Mouse (Mus musculus) T-helper 17 cell (primary cell): ENCODE measurements at regions not wholly inside any gene's neighbourhood (a gene's known extent, or its start where the extent isn't known, plus 50 kb on each side); places are given as distances from the start of the nearest gene placed in this dataset.
"Not testable (repeated sequence)": the region's sequence is repeated elsewhere in the genome, so short reads cannot be mapped to it uniquely, and the experiment has no call there.

Source experiments
- in situ Hi-C, 2 experiments: fragments of 300-600 bp; cut with MboI, MseI; formaldehyde crosslinking; loops; 1 replicate in 1 of 2; 2 replicates in 1 of 2; pipeline ENCODE4 v1.15.1; 2025; ENCODE audit warnings: high pct_unique_total_duplicates in 2 of 2

DNA sequence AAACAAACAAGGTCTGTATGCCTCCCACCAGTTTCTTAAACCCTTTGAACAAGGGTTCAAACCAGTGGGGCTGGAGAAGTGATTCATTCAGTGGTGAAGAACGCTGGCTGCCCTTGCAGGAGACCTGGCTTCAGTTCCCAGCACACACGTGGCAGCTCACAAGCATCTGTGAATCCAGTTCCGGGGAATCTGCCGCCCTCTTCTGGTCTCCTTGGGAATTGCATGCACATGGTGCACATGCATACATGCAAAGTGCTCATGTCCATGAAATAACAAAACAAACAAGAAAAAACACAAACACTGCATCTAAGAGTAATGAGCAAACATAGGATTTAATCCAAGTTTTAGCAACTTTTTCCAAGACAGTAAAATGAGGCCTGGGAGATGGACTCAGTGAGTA, 108.5 kb upstream of the Ubl3 start:
- in situ Hi-C loops: no loop called here

- in situ Hi-C loops: no loop called here
Measured at GRCm38 (mm10) chr5:148657936-148658640, 105.5 kb upstream of the Ubl3 start.

GRCm38 (mm10) chr5:148652525-148653243, 100.1 kb upstream of the Ubl3 start:
- in situ Hi-C loops: no loop called here

- in situ Hi-C loops: no loop called here
Measured at GRCm38 (mm10) chr5:148651736-148652135, 99.1 kb upstream of the Ubl3 start.

DNA sequence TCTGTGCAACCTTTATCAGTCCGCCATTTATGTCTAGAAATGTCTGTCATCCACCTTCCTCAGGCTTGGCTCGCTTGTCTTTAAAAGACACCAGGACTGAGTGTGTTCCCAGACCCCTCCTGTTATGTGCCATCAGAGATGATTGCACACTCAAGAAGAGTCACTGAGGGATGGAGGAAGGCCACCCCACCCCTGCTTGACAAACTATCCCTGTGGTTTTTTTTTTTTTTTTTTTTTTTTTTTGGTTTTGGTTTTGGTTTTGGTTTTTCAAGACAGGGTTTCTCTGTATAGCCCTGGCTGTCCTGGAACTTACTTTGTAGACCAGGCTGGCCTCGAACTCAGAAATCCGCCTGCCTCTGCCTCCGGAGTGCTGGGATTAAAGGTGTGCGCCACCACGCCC, 97.0 kb upstream of the Ubl3 start:
- in situ Hi-C loops: not testable (repeated sequence)

DNA sequence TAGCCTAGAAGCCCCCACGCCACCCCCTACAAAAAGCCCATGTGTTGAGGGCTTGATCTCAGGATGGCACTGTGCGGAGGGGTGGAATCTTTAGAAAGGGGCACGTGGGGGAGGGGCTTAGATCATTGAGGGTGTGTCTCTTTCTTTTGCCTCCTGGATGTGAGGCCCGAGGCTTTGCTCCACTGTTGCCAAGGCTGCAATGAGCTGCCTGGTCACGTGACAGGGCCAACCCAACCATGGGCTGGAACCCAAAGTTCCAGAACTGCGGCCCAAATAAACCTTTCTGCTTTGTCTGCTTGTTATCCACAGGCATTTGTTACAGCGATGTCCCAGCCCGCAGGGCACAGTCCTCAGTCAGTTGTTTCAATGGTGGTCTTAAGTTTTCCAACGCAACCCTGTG, 96.5 kb upstream of the Ubl3 start:
- in situ Hi-C loops: no loop called here

DNA sequence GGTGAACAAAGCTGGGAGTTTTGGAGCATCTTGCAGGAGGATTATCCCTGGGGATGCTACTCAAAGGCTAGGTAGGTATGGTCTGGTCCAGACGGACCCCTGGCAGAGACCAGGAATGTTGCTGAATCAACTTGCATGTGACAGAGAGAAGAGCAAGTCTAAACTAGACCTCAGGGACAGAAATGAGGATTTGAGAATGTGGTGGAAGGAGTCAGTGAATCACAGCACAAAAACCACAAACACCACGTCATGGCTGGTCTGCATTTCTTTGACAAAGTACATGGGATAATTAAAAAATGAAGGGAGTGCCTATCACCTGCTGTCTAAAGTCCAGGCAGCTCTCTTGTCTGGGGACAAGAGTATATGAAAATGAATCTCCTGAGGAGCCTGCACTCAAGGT, 95.1 kb upstream of the Ubl3 start:
- in situ Hi-C loops: no loop called here

- in situ Hi-C loops: no loop called here
Measured at GRCm38 (mm10) chr5:148645772-148646171, 93.2 kb upstream of the Ubl3 start.

GRCm38 (mm10) chr5:148645191-148645681, 92.6 kb upstream of the Ubl3 start:
- in situ Hi-C loops: no loop called here

GRCm38 (mm10) chr5:148644345-148644744, 91.8 kb upstream of the Ubl3 start:
- in situ Hi-C loops: no loop called here

- in situ Hi-C loops: no loop called here
Measured at GRCm38 (mm10) chr5:148641652-148642395, 89.2 kb upstream of the Ubl3 start.

DNA sequence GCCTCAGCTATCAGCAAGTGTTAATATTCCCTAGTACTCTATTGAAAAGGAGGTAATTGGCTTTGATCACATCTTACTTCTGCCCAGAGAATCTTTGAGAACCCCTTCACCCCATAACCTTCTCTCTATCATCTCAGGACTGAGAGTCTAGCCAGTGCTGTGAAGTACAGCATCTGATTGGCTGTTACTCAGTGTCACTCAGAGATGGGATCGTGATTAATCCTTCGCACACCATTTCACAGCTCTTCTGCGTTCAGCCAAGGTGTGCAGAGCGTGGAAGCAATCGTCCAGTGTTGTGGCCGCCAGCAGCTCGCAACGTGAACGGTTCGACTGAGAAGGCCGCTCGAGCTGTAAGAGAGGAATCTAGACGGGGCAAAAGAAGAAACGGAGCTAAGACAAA, 87.9 kb upstream of the Ubl3 start:
- in situ Hi-C loops: no loop called here

DNA sequence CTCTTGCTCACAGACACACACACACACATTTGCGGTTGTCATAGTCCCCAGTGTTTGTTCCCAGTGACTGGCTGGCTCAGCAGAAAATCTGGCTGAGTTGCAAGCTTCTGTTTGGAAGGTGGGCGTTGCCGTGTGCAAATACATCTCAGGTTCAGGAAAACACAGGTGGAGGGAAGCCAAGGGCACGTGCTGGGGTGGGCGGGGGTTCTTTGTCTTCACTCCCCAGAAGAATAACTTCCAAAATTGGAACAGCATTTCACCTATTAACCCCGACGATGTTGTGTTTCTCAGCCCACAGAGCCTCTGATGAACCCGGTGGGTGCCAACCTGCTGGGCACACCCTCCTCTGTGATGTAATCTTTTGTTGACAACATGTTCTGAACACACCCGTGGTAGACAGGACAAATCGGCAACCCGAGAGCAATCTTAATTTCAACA, 82.3 kb upstream of the Ubl3 start:
- in situ Hi-C loops: no loop called here

DNA sequence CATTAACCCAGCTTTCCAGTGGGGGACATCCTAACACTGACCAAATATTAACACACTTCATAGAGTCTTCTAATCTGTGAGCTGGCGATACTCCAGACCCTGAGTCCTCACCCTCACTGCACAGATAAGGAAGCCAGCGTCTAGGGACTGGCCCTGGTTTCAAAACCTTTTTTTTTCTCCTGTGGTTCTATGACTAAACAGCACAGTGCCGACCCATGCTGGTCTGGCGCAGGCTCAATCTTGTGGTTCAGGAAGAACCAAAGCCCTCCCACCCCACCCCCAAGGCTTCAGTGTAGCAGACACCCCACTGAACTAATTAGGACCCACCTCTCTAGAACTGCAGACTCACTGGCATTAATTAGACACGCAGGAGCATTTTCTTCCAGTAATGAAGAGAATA, 81.4 kb upstream of the Ubl3 start:
- in situ Hi-C loops: no loop called here

- in situ Hi-C loops: no loop called here
Measured at GRCm38 (mm10) chr5:148633331-148633730, 80.7 kb upstream of the Ubl3 start.

- in situ Hi-C loops: no loop called here
Measured at GRCm38 (mm10) chr5:148632516-148633170, 80.1 kb upstream of the Ubl3 start.

GRCm38 (mm10) chr5:148631566-148631965, 79.0 kb upstream of the Ubl3 start:
- in situ Hi-C loops: no loop called here

DNA sequence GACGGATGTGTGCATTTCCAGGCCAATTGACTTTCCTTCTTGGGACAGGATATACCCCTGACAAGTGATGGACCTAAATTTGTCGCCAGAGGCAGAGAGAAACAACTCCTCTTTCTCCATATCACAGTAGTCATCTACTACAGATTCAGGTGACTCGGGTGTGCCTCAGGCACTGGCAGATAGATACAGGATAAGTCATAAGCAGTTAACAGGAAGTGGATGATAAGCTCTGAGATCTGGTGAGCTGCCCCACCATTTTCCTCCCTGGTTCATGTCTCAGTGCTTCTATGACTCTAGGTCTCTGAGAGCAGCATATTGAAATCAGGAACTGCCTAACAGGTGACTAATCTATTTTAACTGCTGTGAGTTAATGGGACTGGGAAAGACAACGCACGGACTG, 73.4 kb upstream of the Ubl3 start:
- in situ Hi-C loops: loop anchor here in 1 of 2 experiments (10.0 kb wide), 1 partner anchor 1499 kb away; no protein-coding TSS in a partner anchor

DNA sequence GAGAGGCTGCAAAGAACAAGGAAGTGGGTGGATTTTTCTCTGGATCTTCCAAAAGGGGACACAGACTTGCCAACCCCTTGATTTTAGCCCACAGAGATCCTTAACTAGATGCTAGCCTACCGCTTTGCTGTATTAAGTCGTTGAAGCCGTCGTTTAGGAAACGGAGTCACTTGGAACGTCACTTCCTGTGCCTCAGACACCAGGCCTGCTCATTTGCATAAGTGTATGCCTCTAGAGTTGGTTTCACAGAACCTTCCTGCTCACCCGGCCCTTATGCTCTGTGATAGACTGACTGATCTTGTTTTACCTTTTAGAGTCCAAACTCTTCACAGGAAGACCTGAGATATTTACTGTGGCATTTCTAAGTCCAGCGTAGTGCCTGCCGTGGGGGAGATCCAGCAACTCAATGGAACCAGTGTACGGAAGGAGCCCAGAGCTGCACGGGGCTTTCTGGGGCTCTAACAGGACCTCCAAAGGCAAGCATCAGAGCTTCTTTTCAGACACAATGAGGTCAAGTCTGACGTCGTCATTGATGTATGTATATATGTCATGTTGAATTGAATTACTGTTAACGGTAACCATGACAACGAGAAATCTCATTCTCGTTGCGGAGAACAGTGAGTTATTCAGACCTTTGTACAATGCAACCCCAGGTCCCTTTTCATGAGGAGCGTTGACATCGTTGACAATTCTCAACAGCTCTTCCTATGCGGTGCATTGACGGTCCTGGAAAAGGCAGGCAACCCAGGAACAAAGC, 72.2 kb upstream of the Ubl3 start:
- in situ Hi-C loops: loop anchor here in 1 of 2 experiments (10.0 kb wide), 1 partner anchor 1500 kb away; no protein-coding TSS in a partner anchor

DNA sequence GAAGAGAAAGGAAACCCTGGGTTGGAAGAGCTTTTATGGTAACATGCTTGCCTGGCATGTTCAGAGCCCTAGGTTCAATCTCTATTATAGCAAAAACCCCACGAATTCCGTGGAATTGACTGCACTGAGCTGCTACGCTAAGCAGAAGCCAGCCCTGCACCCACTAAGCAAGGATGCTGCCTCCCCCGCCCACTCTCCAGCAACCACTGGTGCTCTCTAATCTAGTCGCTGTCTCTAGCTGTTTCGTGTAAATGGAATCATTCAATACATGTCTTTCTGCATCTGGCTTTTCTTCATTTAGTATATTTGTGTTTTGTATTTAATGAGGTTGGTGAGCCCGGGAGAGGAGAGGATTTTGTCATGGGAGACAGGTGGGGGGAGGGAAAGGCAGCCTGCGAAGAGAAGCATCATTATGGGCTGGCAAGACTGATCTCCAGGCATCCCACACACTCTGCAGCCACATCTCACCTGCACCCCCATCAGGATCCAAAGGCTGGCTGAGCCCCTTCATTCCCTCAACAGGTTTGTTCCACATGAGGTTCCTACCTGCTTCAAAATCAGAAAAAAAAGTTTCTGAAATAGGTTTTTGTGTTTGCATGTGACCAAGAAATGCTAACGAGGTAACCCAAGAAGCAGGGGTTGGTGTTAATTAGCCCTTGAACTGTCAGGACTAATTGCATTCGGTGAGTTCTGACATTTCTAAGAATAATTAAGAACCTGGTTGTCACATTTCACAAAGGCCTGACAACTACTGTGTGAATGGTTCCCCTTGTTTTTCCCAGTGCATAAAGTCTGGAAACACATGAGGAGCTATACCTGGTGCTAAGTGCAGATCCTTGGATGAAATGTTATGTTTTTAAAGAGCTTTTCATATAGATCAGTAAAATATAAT, 68.6 kb upstream of the Ubl3 start:
- in situ Hi-C loops: loop anchor here in 1 of 2 experiments (10.0 kb wide), 1 partner anchor 1504 kb away; no protein-coding TSS in a partner anchor
